Comparison of ENCODE assay signal across 8 mouse cellular contexts in the genomic region with DNA sequence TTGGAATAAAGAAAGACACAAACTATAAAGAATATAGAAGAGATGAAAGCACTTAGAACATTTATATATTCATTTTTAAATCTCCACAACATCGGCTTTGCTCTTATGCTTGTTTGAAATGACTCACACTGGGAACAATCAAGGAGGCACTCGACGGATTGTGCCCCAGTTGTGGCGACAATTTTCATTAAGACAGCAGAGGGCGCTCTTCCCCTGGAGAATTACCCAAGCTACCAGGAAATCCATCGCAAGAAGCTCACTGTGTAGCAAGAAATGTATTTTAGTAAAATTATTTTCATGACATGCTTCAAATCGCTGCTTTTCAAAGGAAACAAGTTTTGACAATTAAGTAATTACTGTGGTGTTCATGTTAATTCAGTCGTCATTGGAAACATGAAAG. TPM values are rescaled to one million over a fixed set of nuclear protein-coding genes. Genes with fewer than 3 reads are reported as not detected.
A peak's percentile ranks its signal among the peaks of the same experiment; 100 is the strongest.
DNase-seq lines count a peak whose midpoint lies in the region; ATAC-seq and TF ChIP-seq lines count a peak whose summit lies in the region.
"Had no signal": no experiment of that assay in that cellular context is flagged by ENCODE, and none has a peak within 500 bp of the region (broad histone marks: within the 10 kb centered on the region; RNA-seq: fewer than 3 reads in every experiment).

No protein-coding gene starts in this region.

- H3K27ac ChIP-seq in embryonic facial prominence, embryonic 11.5 days (replicated peaks; ENCODE audit: low read depth, low read length), result no peak overlapping the region
- no peak overlapping the region for H3K27ac ChIP-seq in kidney, postnatal 0 days
- no peak overlapping the region for H3K27ac ChIP-seq in liver, embryonic 11.5 days (ENCODE audit: low read depth, low read length)
- H3K27ac ChIP-seq: liver, embryonic 13.5 days had no signal

- H3K4me2 ChIP-seq in embryonic facial prominence, embryonic 11.5 days (ENCODE audit: low read depth, low read length), result no peak overlapping the region
- no peak overlapping the region for H3K4me2 ChIP-seq in kidney, postnatal 0 days (ENCODE audit: low read length)
- H3K4me2 ChIP-seq in liver, embryonic 11.5 days, result no peak overlapping the region
- H3K4me2 ChIP-seq: liver, embryonic 13.5 days had no signal

- peak; percentile 91 for TF ChIP-seq CTCF in kidney, postnatal 0 days (IDR thresholded peaks at IDR 0.05; ENCODE audit: low read depth)

- 8% methylated on average over 8 of the region's 8 CpGs for WGBS in embryonic facial prominence, embryonic 11.5 days
- 6% methylated on average over 8 of the region's 8 CpGs for whole genome bisulfite sequencing in kidney, postnatal 0 days
- 7% methylated on average over 8 of the region's 8 CpGs for WGBS in liver, embryonic 11.5 days

- H3K4me1 ChIP-seq in embryonic facial prominence, embryonic 11.5 days (ENCODE audit: control insufficient read depth, insufficient read depth, low read length), result no peaks in the 10 kb centered on the region
- no peaks in the 10 kb centered on the region for H3K4me1 ChIP-seq in kidney, postnatal 0 days (replicated peaks; ENCODE audit: insufficient read depth, low read length)
- H3K4me1 ChIP-seq in liver, embryonic 11.5 days (replicated peaks; ENCODE audit: control insufficient read depth, insufficient read depth, low read length), result no peaks in the 10 kb centered on the region
- H3K4me1 ChIP-seq: liver, embryonic 13.5 days had no signal

- H3K36me3 ChIP-seq in embryonic facial prominence, embryonic 11.5 days (replicated peaks; ENCODE audit: control insufficient read depth, insufficient read depth, low read depth, low read length), result no peaks in the 10 kb centered on the region
- H3K36me3 ChIP-seq in kidney, postnatal 0 days (ENCODE audit: insufficient read depth, low read length), result no peaks in the 10 kb centered on the region
- no peaks in the 10 kb centered on the region for H3K36me3 ChIP-seq in liver, embryonic 11.5 days (ENCODE audit: control insufficient read depth, insufficient read depth, low read length)
- H3K36me3 ChIP-seq: liver, embryonic 13.5 days had no signal

- H3K4me3 ChIP-seq in embryonic facial prominence, embryonic 11.5 days (ENCODE audit: low read depth, low read length), result no peak overlapping the region
- no peak overlapping the region for H3K4me3 ChIP-seq in kidney, postnatal 0 days (replicated peaks; ENCODE audit: low read depth, low read length)
- H3K4me3 ChIP-seq in liver, embryonic 11.5 days (ENCODE audit: low read depth, low read length), result no peak overlapping the region
- H3K4me3 ChIP-seq: liver, embryonic 13.5 days had no signal

- DNase-seq in 3134 (ENCODE audit: extremely low read depth, insufficient read length, low spot score), result peak; percentile 21
- DNase-seq in 416B (ENCODE audit: low read depth), result peak; percentile 72
- peak; percentile 19 to 26 for DNase-seq in adrenal gland, postnatal 4 days (ENCODE audit: low spot score in 2 of 2)
- peak; percentile 88 for DNase-seq in embryonic facial prominence, embryonic 11.5 days (ENCODE audit: low spot score)
- DNase-seq in kidney, postnatal 0 days (ENCODE audit: low spot score), result peak; percentile 86
- peak; percentile 45 for DNase-seq in liver, embryonic 11.5 days (ENCODE audit: low spot score)
- peak; percentile 62 for DNase-seq in right cerebral cortex, adult 18-20 months
- DNase-seq: liver, embryonic 13.5 days had no signal

- H3K9me3 ChIP-seq in embryonic facial prominence, embryonic 11.5 days (replicated peaks; ENCODE audit: control insufficient read depth, low read length), result no peaks in the 10 kb centered on the region
- H3K9me3 ChIP-seq in kidney, postnatal 0 days (replicated peaks; ENCODE audit: low read length), result no peaks in the 10 kb centered on the region
- H3K9me3 ChIP-seq in liver, embryonic 11.5 days (ENCODE audit: control insufficient read depth, low read length), result no peaks in the 10 kb centered on the region
- H3K9me3 ChIP-seq: liver, embryonic 13.5 days had no signal

- H3K27me3 ChIP-seq in embryonic facial prominence, embryonic 11.5 days (ENCODE audit: control insufficient read depth, insufficient read depth, low read length), result no peaks in the 10 kb centered on the region
- H3K27me3 ChIP-seq in kidney, postnatal 0 days (ENCODE audit: insufficient read depth, low read length), result no peaks in the 10 kb centered on the region
- no peaks in the 10 kb centered on the region; the same call in 1 of the 2 replicates for H3K27me3 ChIP-seq in liver, embryonic 11.5 days (replicated peaks; ENCODE audit: control insufficient read depth, insufficient read depth, low read length)
- H3K27me3 ChIP-seq: liver, embryonic 13.5 days had no signal

- ATAC-seq in embryonic facial prominence, embryonic 11.5 days (replicated peaks; ENCODE audit: insufficient number of reproducible peaks, low FRiP score, low TSS enrichment, low read depth), result no peak
- no peak for ATAC-seq in kidney, postnatal 0 days (replicated peaks; ENCODE audit: low FRiP score, low read depth)
- ATAC-seq in liver, embryonic 11.5 days (replicated peaks; ENCODE audit: low FRiP score), result no peak

- no peak overlapping the region for H3K9ac ChIP-seq in embryonic facial prominence, embryonic 11.5 days (replicated peaks; ENCODE audit: low read length)
- no peak overlapping the region for H3K9ac ChIP-seq in kidney, postnatal 0 days (ENCODE audit: low read depth, low read length)
- no peak overlapping the region for H3K9ac ChIP-seq in liver, embryonic 11.5 days (ENCODE audit: low read depth, low read length)
- H3K9ac ChIP-seq: liver, embryonic 13.5 days had no signal

RNA-seq across cellular contexts. Expression of a gene that starts 16.1 kb away (rescaled TPM):
- total RNA-seq in adrenal gland, postnatal 4 days (2021), result 10 to 100 TPM in 1 of 2 experiments, not detected in 1; 23.9 TPM
- polyA plus RNA-seq in embryonic facial prominence, embryonic 11.5 days (2014; fragmentation: Nextera tagmentation; extraction: Ambion mirVana), result not detected in 2 replicates
- polyA plus RNA-seq in kidney, postnatal 0 days (2015; fragmentation: Nextera tagmentation; extraction: Ambion mirVana), result not detected in 2 replicates
- polyA plus RNA-seq in liver, embryonic 11.5 days (2014; fragmentation: Nextera tagmentation; extraction: Ambion mirVana), result 0.17 and 0.21 TPM in 2 replicates

Comparison
In these comparisons a context has a peak if more than half of its experiments do, and no peak if none do; other contexts are left out.
1. DNase-seq: peak in every context shown above with its lines; median percentile 88 in embryonic facial prominence, embryonic 11.5 days; 86 in kidney, postnatal 0 days; 72 in 416B; 62 in right cerebral cortex, adult 18-20 months; 45 in liver, embryonic 11.5 days; 22 in adrenal gland, postnatal 4 days; 21 in 3134.